Mouse (Mus musculus) R1 (cell line): ENCODE measurements at regions not wholly inside any gene's neighbourhood (a gene's known extent, or its start where the extent isn't known, plus 50 kb on each side); places are given as distances from the start of the nearest gene placed in this dataset.

Experiments used
- DNase-seq: peaks from one replicate; pipeline ENCODE4 v3.0.0-alpha.2; 2018; ENCODE audit warnings: low read depth, low spot score

DNA sequence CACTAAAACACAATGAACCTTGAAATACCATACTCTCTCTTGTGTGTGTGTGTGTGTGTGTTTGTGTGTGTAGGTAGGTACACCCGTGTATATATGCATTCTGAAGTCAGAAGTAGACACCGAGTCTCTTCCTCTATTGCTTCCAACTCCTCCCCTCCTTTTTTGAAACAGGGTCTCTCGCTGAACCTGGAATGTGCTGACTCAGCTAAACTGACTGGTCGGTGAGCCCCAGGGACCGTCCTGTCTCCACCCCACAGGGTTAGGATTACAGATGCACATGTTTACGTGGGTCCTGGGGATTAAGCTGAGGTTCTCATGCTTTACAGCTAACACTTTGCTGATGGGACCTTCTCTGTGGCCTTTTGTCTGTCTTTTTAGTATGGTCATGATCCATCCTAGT lies 74.8 kb upstream of the Nfil3 start:
- DNase-seq = no peak

GRCm38 (mm10) chr13:53053211-53053610 lies 72.3 kb upstream of the Nfil3 start:
- no peak for DNase-seq

DNA sequence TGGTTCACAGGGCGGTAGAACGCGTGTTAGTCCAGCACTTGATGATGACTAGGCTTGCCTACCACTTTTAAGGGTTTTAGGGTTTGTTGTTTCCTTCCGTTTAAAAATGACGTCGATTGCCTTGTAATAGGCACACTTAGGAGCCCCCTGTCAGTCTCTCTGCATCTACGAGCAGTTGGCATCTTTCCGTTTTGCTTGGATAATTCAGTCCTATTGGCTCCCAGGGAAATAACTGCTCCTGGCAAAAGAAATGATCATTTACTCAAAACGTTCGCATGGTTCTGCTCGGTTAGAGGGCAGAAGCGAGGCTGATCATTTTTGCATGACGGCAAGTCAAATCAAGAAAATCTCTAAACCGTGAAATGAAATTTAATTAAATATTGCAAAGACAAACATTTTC lies 71.9 kb upstream of the Nfil3 start:
- DNase-seq = no peak

DNA sequence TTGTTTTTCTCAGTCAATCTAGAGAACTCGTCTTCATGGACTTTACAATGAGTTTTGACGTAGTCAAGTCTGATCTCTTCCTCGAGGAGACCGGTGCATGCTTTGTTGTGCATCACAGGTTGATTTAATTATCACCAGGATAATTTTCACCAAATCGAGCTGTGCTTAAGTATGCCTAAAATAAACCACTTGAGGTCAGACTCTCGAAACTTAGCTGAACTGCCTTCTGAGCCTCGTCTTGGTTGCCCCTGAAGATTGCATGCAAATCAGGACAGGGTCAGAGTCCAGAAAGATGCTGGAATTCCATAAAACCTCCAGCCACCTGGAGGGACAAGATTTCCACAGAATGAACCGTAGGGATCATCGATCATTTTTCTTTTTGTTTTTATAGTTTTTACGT lies 71.3 kb upstream of the Nfil3 start:
- no peak for DNase-seq

DNA sequence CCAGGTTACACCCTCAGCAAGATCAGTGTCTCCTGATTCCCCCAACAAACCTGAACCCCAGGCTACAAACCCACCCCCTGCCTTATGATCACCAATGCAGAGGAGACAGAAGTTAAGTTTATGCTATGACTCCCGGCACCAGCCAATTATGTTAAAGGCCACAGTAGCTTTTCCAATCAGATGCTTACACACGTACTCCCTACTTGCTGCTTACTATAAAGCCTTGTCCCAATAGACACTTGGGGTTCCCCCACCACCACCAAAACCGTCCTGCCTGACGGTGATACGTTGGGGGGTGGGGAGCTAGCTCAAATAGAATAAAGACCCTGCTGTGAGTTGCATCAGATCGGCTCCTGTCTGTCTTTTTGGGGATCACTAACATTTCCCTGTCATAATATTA lies 70.5 kb upstream of the Nfil3 start:
- no peak for DNase-seq

DNA sequence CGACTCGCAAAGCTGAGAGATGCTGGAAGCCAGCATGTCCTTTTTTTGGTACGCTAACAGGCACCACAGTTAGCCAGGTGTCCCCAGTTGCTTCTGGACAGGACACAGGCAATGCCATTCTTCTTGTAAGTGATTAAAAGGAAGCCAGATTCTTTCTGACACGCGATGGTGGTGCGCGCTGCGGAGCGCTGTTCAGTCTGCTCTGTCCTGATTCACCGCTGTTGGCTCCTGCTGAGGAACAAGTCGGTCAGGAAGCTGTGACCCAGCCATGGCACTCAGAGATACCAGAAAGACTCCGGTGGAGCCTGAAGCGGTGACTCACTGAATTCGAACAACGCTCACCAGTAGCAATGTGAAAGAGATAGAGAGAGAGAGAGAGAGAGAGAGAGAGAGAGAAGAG lies 68.3 kb upstream of the Nfil3 start:
- peak; percentile 23 for DNase-seq

GRCm38 (mm10) chr13:53033189-53033943 lies 52.5 kb upstream of the Nfil3 start:
- no peak for DNase-seq
